Mouse (Mus musculus) heart, adult 2 months (tissue): Measurements from ENCODE around the gene Zkscan17. TPM values are rescaled to one million over a fixed set of nuclear protein-coding genes. Genes with fewer than 3 reads are reported as not detected.
"Not testable (repeated sequence)": the region's sequence is repeated elsewhere in the genome, so short reads cannot be mapped to it uniquely, and the experiment has no call there.

Experiments used
- DNase-seq, 2 experiments: peaks; one replicate each; pipeline ENCODE4 v3.0.0; 2021
- H3K27ac ChIP-seq: fragments of 200-600 bp; 2 replicates; pipeline ENCODE4 v1.8.1; 2022
- H3K27me3 ChIP-seq: fragments of 200-500 bp; 2 replicates; pipeline ENCODE4 v1.6.1; 2012; ENCODE audit warnings: mild to moderate bottlenecking, low read length, inconsistent platforms, mixed read lengths; ENCODE audit not compliant: control insufficient read depth, insufficient read depth
- H3K36me3 ChIP-seq: fragments of 200-500 bp; 2 replicates; pipeline ENCODE4 v1.6.1; 2012; ENCODE audit warnings: low read length, inconsistent platforms; ENCODE audit not compliant: control insufficient read depth, insufficient read depth
- H3K4me1 ChIP-seq: fragments of 200-500 bp; 2 replicates; pipeline ENCODE4 v1.6.1; 2011; ENCODE audit warnings: low read length; ENCODE audit not compliant: control insufficient read depth, insufficient read depth
- H3K4me3 ChIP-seq: fragments of 200-600 bp; 2 replicates; pipeline ENCODE4 v1.8.1; 2022
- H3K79me2 ChIP-seq: fragments of 200-500 bp; replicated peaks from 2 replicates; pipeline ENCODE4 v1.6.1; 2012; ENCODE audit warnings: mild to moderate bottlenecking, inconsistent platforms, low read length, moderate library complexity, mixed read lengths; ENCODE audit not compliant: control insufficient read depth, insufficient read depth
- H3K9ac ChIP-seq: fragments of 200-500 bp; 2 replicates; pipeline ENCODE4 v1.6.1; 2012; ENCODE audit warnings: low read depth, mild to moderate bottlenecking, control low read depth, inconsistent platforms, low read length, mixed read lengths
- CTCF ChIP-seq: fragments of 200-600 bp; IDR thresholded peaks from 2 replicates; pipeline ENCODE4 v1.8.1; 2022; ENCODE audit warnings: antibody characterized with exemption, mild to moderate bottlenecking, moderate library complexity
- EP300 ChIP-seq: fragments of 200-500 bp; IDR thresholded peaks from 2 replicates; pipeline ENCODE4 v1.6.1; 2011; ENCODE audit warnings: low read depth, low read length, control low read depth; ENCODE audit not compliant: insufficient read depth
- POLR2A ChIP-seq: fragments of 200-500 bp; IDR thresholded peaks from 2 replicates; pipeline ENCODE4 v1.6.1; 2011; ENCODE audit warnings: mild to moderate bottlenecking, low read depth, low read length, control low read depth; ENCODE audit not compliant: insufficient read depth
- WGBS: fragments of 180-500 bp; shearing (Covaris S2); methylation state at CpG from one replicate; pipeline ENCODE4 v1.1.7; 2018; 5-methylcytosine and 5-hydroxymethylcytosine counted together
- intact Hi-C: fragments of 180-260 bp; cut with DNase I; formaldehyde crosslinking; loops from one replicate; pipeline ENCODE4 v1.15.1; 2025
- long read RNA-seq: library from polyadenylated mRNA; stranded (forward); transcript quantifications from one replicate; pipeline ENCODE4 v2.0.0, GENCODE M21; 2021
- polyA plus RNA-seq: library from polyadenylated mRNA; depleted of rRNA; stranded (reverse); fragments of >200 nt; gene quantifications from 2 replicates; pipeline ENCODE4 v1.2.3, GENCODE M21; 2012; rRNA removed
- total RNA-seq, 2 experiments: library from RNA; stranded (reverse); gene quantifications; 2 replicates each; pipeline ENCODE4 v1.2.3; 2021

Zkscan17 gene
- total RNA-seq: 10 to 100 TPM; 11.7 to 14.8 TPM
- 7.8 and 10.0 TPM in 2 replicates for polyA plus RNA-seq
- long read RNA-seq, full-length matches to known transcripts: 2 of 18 reads
- long read RNA-seq, partial matches to known transcripts: 10 of 18 reads
- long read RNA-seq, other reads (novel, unspliced or antisense): 6 of 18 reads

DNA sequence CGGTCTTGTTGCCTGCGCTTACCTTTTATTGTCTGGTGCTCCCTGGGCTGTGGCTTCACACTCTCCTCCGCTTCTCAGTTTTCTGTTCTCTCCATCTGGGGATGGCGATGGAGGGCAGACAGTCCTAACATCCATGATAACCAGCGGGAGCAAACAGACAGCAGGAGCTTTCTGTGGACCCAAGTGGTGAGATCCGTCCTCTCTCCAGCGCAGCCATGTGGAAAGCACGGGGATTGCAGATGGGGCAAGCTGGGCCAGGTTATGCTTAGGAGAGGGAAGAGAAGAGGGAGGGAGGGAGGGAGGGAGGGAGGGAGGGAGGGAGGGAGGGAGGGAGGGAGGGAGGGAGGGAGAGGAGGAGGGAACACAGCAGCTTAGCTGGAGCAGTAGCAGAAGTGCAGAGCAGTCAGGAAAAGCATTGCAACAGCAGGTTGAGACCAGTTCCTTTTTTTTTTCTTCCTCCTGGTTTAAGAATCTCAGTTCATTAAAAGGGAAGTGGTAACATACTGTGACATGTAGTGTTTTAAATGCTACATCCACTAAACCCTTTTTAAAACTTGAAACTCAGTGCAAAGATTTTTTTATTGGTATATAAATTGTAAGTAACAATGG lies at the start of gene Zkscan17:
Zkscan17 (minus strand) TSS at position 280 of the 609 bp plus-strand sequence.
- no peak within 1 kb of the TSS for H3K9ac ChIP-seq
- no peaks in the 10 kb centered on the region for H3K79me2 ChIP-seq
- no peaks in the 10 kb centered on the region for H3K27me3 ChIP-seq
- DNase-seq: peak; percentile 22 to 42
- WGBS: 47% methylated on average over 8 of the region's 8 CpGs
- TF ChIP-seq POLR2A: no peak
- peak; percentile 28 for TF ChIP-seq CTCF
- H3K36me3 ChIP-seq: no peaks in the 10 kb centered on the region
- no peak within 1 kb of the TSS for H3K27ac ChIP-seq
- no peak within 1 kb of the TSS for H3K4me3 ChIP-seq
- H3K4me1 ChIP-seq: no peaks in the 10 kb centered on the region; the same call in 1 of the 2 replicates
- intact Hi-C loops: loop anchor here (5.0 to 10.0 kb wide), 2 partner anchors 86 to 228 kb away; no protein-coding TSS in a partner anchor

GRCm38 (mm10) chr11:59576135-59576534 lies 49.6 kb upstream of the Zkscan17 start, which contains the start of gene Olfr222:
Gene Olfr222 (minus strand): TSS chr11:59576235.
- H3K9ac ChIP-seq, H3K79me2 ChIP-seq, H3K36me3 ChIP-seq, H3K27ac ChIP-seq, H3K4me1 ChIP-seq, H3K4me3 ChIP-seq, H3K27me3 ChIP-seq, intact Hi-C loops, DNase-seq: not testable (repeated sequence)

DNA sequence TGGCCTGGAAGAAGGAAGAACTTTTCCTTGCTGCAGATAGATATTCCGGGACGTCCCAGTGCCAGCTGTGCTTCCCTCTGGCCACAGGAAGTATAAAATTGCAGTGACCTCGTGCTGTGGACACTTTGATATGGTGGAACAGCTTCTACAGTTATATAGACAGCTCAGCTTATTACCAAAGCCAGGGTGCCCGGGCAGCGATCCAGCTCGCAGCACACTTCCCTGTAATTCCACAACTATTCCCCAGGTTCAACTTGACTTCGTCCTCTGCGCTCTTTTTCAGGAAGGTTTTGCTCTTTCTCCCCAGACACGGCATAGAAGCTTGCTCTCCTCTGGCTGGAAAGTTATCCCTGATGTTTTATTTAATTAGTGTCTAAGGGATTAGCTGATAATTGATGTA lies 49.2 kb upstream of the Zkscan17 start:
- DNase-seq: no peak
- Histone ChIP-seq H3K27me3 (peaks cover 6% of the 10 kb centered on the region), H3K4me1 (no peaks in the 10 kb centered on the region), H3K79me2 (no peaks in the 10 kb centered on the region), H3K27ac (no peak overlapping the region), H3K4me3 (no peak overlapping the region), H3K36me3 (no peaks in the 10 kb centered on the region), H3K9ac (no peak overlapping the region)
- intact Hi-C loops: no loop called here
- no peak for TF ChIP-seq POLR2A
- TF ChIP-seq EP300: no peak
- no peak for TF ChIP-seq CTCF
- 41% methylated on average over 9 of the region's 9 CpGs for WGBS

- H3K27ac ChIP-seq: no peak overlapping the region
- intact Hi-C loops: loop anchor here (2.0 to 5.0 kb wide), 2 partner anchors 45 to 262 kb away; partner anchors contain the start of gene Wnt9a
- no peak for DNase-seq
Measured at GRCm38 (mm10) chr11:59569306-59569705, 42.8 kb upstream of the Zkscan17 start.

DNA sequence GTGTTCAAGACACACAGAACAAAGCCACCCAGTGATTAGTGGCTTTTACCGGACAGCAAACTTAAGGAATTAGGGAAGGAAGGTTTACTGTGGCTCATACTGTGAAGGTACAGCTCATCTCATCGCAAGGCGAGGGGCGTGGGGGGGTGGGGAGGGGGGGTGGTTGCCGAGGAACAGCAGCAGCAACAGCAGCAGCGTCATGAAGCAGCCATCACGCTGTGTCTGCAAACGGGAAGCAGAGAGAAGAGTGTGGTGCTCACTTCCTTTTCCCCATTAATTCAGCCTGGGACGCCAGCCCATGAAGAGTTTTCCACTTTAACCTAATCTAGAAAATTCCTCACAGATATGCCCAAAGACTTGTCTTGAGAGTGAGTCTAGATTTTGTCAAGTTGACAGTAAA lies 36.3 kb upstream of the Zkscan17 start:
- no peak overlapping the region for H3K4me3 ChIP-seq
- H3K4me1 ChIP-seq: no peaks in the 10 kb centered on the region
- H3K27ac ChIP-seq: no peak overlapping the region
- H3K36me3 ChIP-seq: no peaks in the 10 kb centered on the region
- no peaks in the 10 kb centered on the region for H3K27me3 ChIP-seq
- no peaks in the 10 kb centered on the region for H3K79me2 ChIP-seq
- intact Hi-C loops: no loop called here
- TF ChIP-seq POLR2A (no peak), EP300 (no peak), CTCF (no peak)
- DNase-seq: no peak
- WGBS: 59% methylated on average over 9 of the region's 9 CpGs
- no peak overlapping the region for H3K9ac ChIP-seq

More at GRCm38 (mm10) chr11:59569306-59569705, 42.8 kb upstream of the Zkscan17 start:
- Histone ChIP-seq H3K4me1 (no peaks in the 10 kb centered on the region), H3K36me3 (no peaks in the 10 kb centered on the region), H3K9ac (no peak overlapping the region), H3K27me3 (peaks cover 6% of the 10 kb centered on the region), H3K79me2 (no peaks in the 10 kb centered on the region), H3K4me3 (no peak overlapping the region)
- TF ChIP-seq POLR2A (no peak), CTCF (peak; percentile 72), EP300 (no peak)
- WGBS: 47% methylated on average over 3 of the region's 3 CpGs

- intact Hi-C loops: no loop called here
- no peaks in the 10 kb centered on the region for H3K4me1 ChIP-seq
- no peak overlapping the region for H3K9ac ChIP-seq
- DNase-seq: no peak
- H3K27me3 ChIP-seq: no peaks in the 10 kb centered on the region
- no peaks in the 10 kb centered on the region for H3K79me2 ChIP-seq
- H3K4me3 ChIP-seq: no peak overlapping the region
- H3K27ac ChIP-seq: no peak overlapping the region
- TF ChIP-seq EP300 (no peak), CTCF (no peak)
- H3K36me3 ChIP-seq: no peaks in the 10 kb centered on the region
- WGBS: 82% methylated on average over 4 of the region's 4 CpGs
Measured at GRCm38 (mm10) chr11:59562336-59562735, 35.8 kb upstream of the Zkscan17 start.
